In genomic region chr17:78272142-78272541, GRCm38 (mm10) we compare ENCODE assay signal across 14 mouse cellular contexts.
DNase-seq lines count a peak whose midpoint lies in the region; ATAC-seq lines count a peak whose summit lies in the region.
"Had no signal": no experiment of that assay in that cellular context is flagged by ENCODE, and none has a peak within 500 bp of the region (broad histone marks: within the 10 kb centered on the region; RNA-seq: fewer than 3 reads in every experiment).

No protein-coding gene starts in this region.

- 66% methylated on average over 8 of the region's 8 CpGs for WGBS in heart, embryonic 16.5 days
- 69% methylated on average over 8 of the region's 8 CpGs for WGBS in embryonic facial prominence, embryonic 13.5 days
- 77% methylated on average over 8 of the region's 8 CpGs for WGBS in neural tube, embryonic 15.5 days

- ATAC-seq in heart, embryonic 16.5 days (replicated peaks; ENCODE audit: extremely low read depth, insufficient read depth, low FRiP score): no peak
- no peak for ATAC-seq in embryonic facial prominence, embryonic 13.5 days (ENCODE audit: insufficient number of reproducible peaks, insufficient read depth, low FRiP score, low TSS enrichment, low read depth)
- ATAC-seq in neural tube, embryonic 15.5 days (ENCODE audit: low FRiP score): no peak
- no peak for ATAC-seq in CD4-positive, CD25-positive, alpha-beta regulatory T cell, adult 4 months
- ATAC-seq: Patski had no signal

- DNase-seq in heart, adult 9 months (ENCODE audit: low spot score in 2 of 2): no peak
- DNase-seq in lung, adult 18-20 months: peak; percentile 39 to 61
- no peak for DNase-seq in lung, postnatal 14 days
- DNase-seq in cerebellum, adult 11 months: no peak
- DNase-seq: adrenal gland, adult 2 months; gastrocnemius, postnatal 25 days; right cerebral cortex, postnatal 25 days had no signal

- H3K27ac ChIP-seq in heart, embryonic 16.5 days (ENCODE audit: low read length): peak overlapping the region; percentile 63
- H3K27ac ChIP-seq in embryonic facial prominence, embryonic 13.5 days: peak overlapping the region; percentile 76
- H3K27ac ChIP-seq in neural tube, embryonic 15.5 days (replicated peaks): peak overlapping the region; percentile 45
- H3K27ac ChIP-seq: forebrain, embryonic 10.5 days; hindbrain, embryonic 15.5 days had no signal

- H3K36me3 ChIP-seq in heart, embryonic 16.5 days (ENCODE audit: control insufficient read depth, insufficient read depth): no peaks in the 10 kb centered on the region
- H3K36me3 ChIP-seq in embryonic facial prominence, embryonic 13.5 days: no peaks in the 10 kb centered on the region
- no peaks in the 10 kb centered on the region for H3K36me3 ChIP-seq in neural tube, embryonic 15.5 days
- H3K36me3 ChIP-seq: forebrain, embryonic 10.5 days; hindbrain, embryonic 15.5 days had no signal

- no peak overlapping the region for H3K4me2 ChIP-seq in heart, embryonic 16.5 days (ENCODE audit: low read depth, low read length)
- H3K4me2 ChIP-seq in embryonic facial prominence, embryonic 13.5 days: no peak overlapping the region
- no peak overlapping the region for H3K4me2 ChIP-seq in neural tube, embryonic 15.5 days
- H3K4me2 ChIP-seq: hindbrain, embryonic 15.5 days had no signal

- H3K4me1 ChIP-seq in heart, embryonic 16.5 days (ENCODE audit: control insufficient read depth, insufficient read depth, low read length): peaks cover 13% of the 10 kb centered on the region
- H3K4me1 ChIP-seq in embryonic facial prominence, embryonic 13.5 days: peaks cover 30% of the 10 kb centered on the region
- peaks cover 29% of the 10 kb centered on the region for H3K4me1 ChIP-seq in neural tube, embryonic 15.5 days

- H3K27me3 ChIP-seq in heart, embryonic 16.5 days (ENCODE audit: control insufficient read depth, insufficient read depth, low read length): no peaks in the 10 kb centered on the region
- no peaks in the 10 kb centered on the region for H3K27me3 ChIP-seq in embryonic facial prominence, embryonic 13.5 days
- H3K27me3 ChIP-seq in neural tube, embryonic 15.5 days (replicated peaks): no peaks in the 10 kb centered on the region
- H3K27me3 ChIP-seq: hindbrain, embryonic 15.5 days; Patski had no signal

- no peak overlapping the region for H3K4me3 ChIP-seq in heart, embryonic 16.5 days (ENCODE audit: low read length)
- H3K4me3 ChIP-seq in embryonic facial prominence, embryonic 13.5 days: no peak overlapping the region
- no peak overlapping the region for H3K4me3 ChIP-seq in neural tube, embryonic 15.5 days (replicated peaks)
- H3K4me3 ChIP-seq: forebrain, embryonic 10.5 days; hindbrain, embryonic 15.5 days had no signal

- no peaks in the 10 kb centered on the region for H3K9me3 ChIP-seq in heart, embryonic 16.5 days (replicated peaks; ENCODE audit: control insufficient read depth, low read length)
- no peaks in the 10 kb centered on the region for H3K9me3 ChIP-seq in embryonic facial prominence, embryonic 13.5 days
- H3K9me3 ChIP-seq in neural tube, embryonic 15.5 days (replicated peaks): no peaks in the 10 kb centered on the region
- H3K9me3 ChIP-seq: forebrain, embryonic 10.5 days; hindbrain, embryonic 15.5 days had no signal

- no peak overlapping the region for H3K9ac ChIP-seq in heart, embryonic 16.5 days (ENCODE audit: low read length)
- no peak overlapping the region for H3K9ac ChIP-seq in embryonic facial prominence, embryonic 13.5 days
- no peak overlapping the region for H3K9ac ChIP-seq in neural tube, embryonic 15.5 days (replicated peaks)
- H3K9ac ChIP-seq: hindbrain, embryonic 15.5 days had no signal

Comparison
In these comparisons a context has a peak if more than half of its experiments do, and no peak if none do; other contexts are left out.
1. DNase-seq: peak in lung, adult 18-20 months (2 of 2); none in heart, adult 9 months (0 of 2), lung, postnatal 14 days (single experiment) and cerebellum, adult 11 months (single experiment).
2. Peak in every context shown above with its lines, with median percentiles within 50 percentile points of each other: H3K27ac ChIP-seq.